Mouse (Mus musculus): Measurements from ENCODE around the gene Ndufaf5. TPM values are rescaled to one million over a fixed set of nuclear protein-coding genes. Genes with fewer than 3 reads are reported as not detected.

The Ndufaf5 gene
- total RNA-seq, 2 experiments from 2014 or later: 23.2 to 31.0 TPM

Other genes with a start within 250 kb of the Ndufaf5 start
- 1 to 10 TPM; 8.0 to 9.1 TPM for gene Tasp1, start 103.8 kb upstream of the Ndufaf5 start, total RNA-seq (2021)
- not detected for gene Gm17374, start 18.6 kb upstream of the Ndufaf5 start, total RNA-seq (2021)
- 10 to 100 TPM; 19.5 to 23.8 TPM for gene Esf1, start 85 bp upstream of the Ndufaf5 start, total RNA-seq (2021)
- gene Sel1l2, start 219.1 kb downstream of the Ndufaf5 start, total RNA-seq (2021): not detected
- 1 to 10 TPM; 8.4 to 8.6 TPM for gene Macrod2, start 224.7 kb downstream of the Ndufaf5 start, total RNA-seq (2021)

Data from adrenal gland, adult 18-20 months (tissue).